Mouse (Mus musculus) bone marrow, adult 2 months (tissue): ENCODE results near the gene Ifitm7.

Source experiments
- CTCF ChIP-seq: fragments of 200-500 bp; IDR thresholded peaks from 2 replicates; pipeline ENCODE4 v1.5.1; 2011; ENCODE audit warnings: low read length, control low read depth; ENCODE audit not compliant: control insufficient read depth, insufficient read depth
- POLR2A ChIP-seq: fragments of 200-500 bp; IDR thresholded peaks from 2 replicates; pipeline ENCODE4 v1.6.1; 2011; ENCODE audit warnings: low read depth, mild to moderate bottlenecking, control low read depth, low read length, borderline replicate concordance; ENCODE audit not compliant: control insufficient read depth

GRCm38 (mm10) chr16:14005266-14005665 is 18.6 kb upstream of the Ifitm7 start:
- TF ChIP-seq CTCF: no peak
- no peak for TF ChIP-seq POLR2A
